Mouse (Mus musculus) lung, embryonic 16.5 days (tissue): ENCODE data around the gene Rab12. TPM values are rescaled to one million over a fixed set of nuclear protein-coding genes. Genes with fewer than 3 reads are reported as not detected.

Experiments
- polyA plus RNA-seq: library from polyadenylated mRNA; unstranded; fragments of >200 nt; fragmentation: Nextera tagmentation; extraction: Ambion mirVana; gene quantifications from 2 replicates; pipeline ENCODE4 v1.2.1, GENCODE M21; 2015

Gene Rab12
- polyA plus RNA-seq, 1 experiment from 2014 or later = 27.8 TPM

Other genes starting within 250 kb of the Rab12 start
- 8.9 and 9.5 TPM in 2 replicates for gene Mtcl1, start 70.0 kb downstream of the Rab12 start, polyA plus RNA-seq
- gene Themis3, start 74.9 kb upstream of the Rab12 start, polyA plus RNA-seq = 0.21 and 0.65 TPM in 2 replicates